ENCODE assay signal across 10 mouse cellular contexts in genomic region chr4:129209504-129209903, GRCm38 (mm10). TPM values are rescaled to one million over a fixed set of nuclear protein-coding genes. Genes with fewer than 3 reads are reported as not detected.
A peak's percentile ranks its signal among the peaks of the same experiment; 100 is the strongest.
DNase-seq lines count a peak whose midpoint lies in the region; ATAC-seq and TF ChIP-seq lines count a peak whose summit lies in the region.
"Had no signal": no experiment of that assay in that cellular context is flagged by ENCODE, and none has a peak within 500 bp of the region (broad histone marks: within the 10 kb centered on the region; RNA-seq: fewer than 3 reads in every experiment).

No protein-coding gene starts in this region.

- no peak for TF ChIP-seq EP300 in lung, postnatal 0 days (IDR thresholded peaks at IDR 0.05)

- peak; percentile 32 to 37 for DNase-seq in cerebellum, postnatal 25 days
- no peak for DNase-seq in cerebellum, adult 11 months
- peak; percentile 78 for DNase-seq in lung, postnatal 0 days (ENCODE audit: low spot score)
- no peak for DNase-seq in lung, postnatal 36 days
- DNase-seq in embryo, embryonic 11 days, result peak; percentile 58
- DNase-seq in splenic B cell, adult 2 months (ENCODE audit: low read depth, low spot score), result peak; percentile 29
- no peak for DNase-seq in ovary, postnatal 14 days (ENCODE audit: low spot score)
- no peak for DNase-seq in adrenal gland, postnatal 4 days (ENCODE audit: low spot score in 2 of 2)

- no peak overlapping the region for H3K9ac ChIP-seq in lung, postnatal 0 days (replicated peaks; ENCODE audit: low read depth)
- H3K9ac ChIP-seq: midbrain, embryonic 15.5 days had no signal

- ATAC-seq in lung, postnatal 0 days, result 0 out of 2 replicates have a peak, but pooled peaks have one; percentile 18
- ATAC-seq: midbrain, embryonic 15.5 days had no signal

- H3K4me2 ChIP-seq in lung, postnatal 0 days (replicated peaks; ENCODE audit: low read depth, low read length), result no peak overlapping the region
- H3K4me2 ChIP-seq: midbrain, embryonic 15.5 days had no signal

- no peak overlapping the region for H3K4me3 ChIP-seq in lung, postnatal 0 days (ENCODE audit: low read depth, low read length)
- H3K4me3 ChIP-seq: heart, embryonic 10.5 days; midbrain, embryonic 15.5 days had no signal

- peaks cover 34% of the 10 kb centered on the region for H3K36me3 ChIP-seq in lung, postnatal 0 days (ENCODE audit: insufficient read depth, low read length)
- peaks cover 10% of the 10 kb centered on the region for H3K36me3 ChIP-seq in splenic B cell, adult 2 months (ENCODE audit: control insufficient read depth, insufficient read depth, low read length, poor library complexity, severe bottlenecking)

- H3K27me3 ChIP-seq in lung, postnatal 0 days (replicated peaks; ENCODE audit: insufficient read depth, low read length), result no peaks in the 10 kb centered on the region
- no peaks in the 10 kb centered on the region for H3K27me3 ChIP-seq in splenic B cell, adult 2 months (ENCODE audit: control insufficient read depth, insufficient read depth, low read length, poor library complexity, severe bottlenecking)
- H3K27me3 ChIP-seq: midbrain, embryonic 15.5 days had no signal

- H3K4me1 ChIP-seq in lung, postnatal 0 days (ENCODE audit: insufficient read depth, low read depth, low read length), result no peaks in the 10 kb centered on the region
- H3K4me1 ChIP-seq: heart, embryonic 10.5 days; midbrain, embryonic 15.5 days had no signal

- no peaks in the 10 kb centered on the region for H3K9me3 ChIP-seq in lung, postnatal 0 days (ENCODE audit: low read length)
- H3K9me3 ChIP-seq: heart, embryonic 10.5 days; midbrain, embryonic 15.5 days had no signal

- peak; percentile 73 for TF ChIP-seq CTCF in lung, postnatal 0 days (IDR thresholded peaks at IDR 0.05)

- H3K27ac ChIP-seq in lung, postnatal 0 days (ENCODE audit: low read length), result no peak overlapping the region
- H3K27ac ChIP-seq: heart, embryonic 10.5 days; midbrain, embryonic 15.5 days had no signal

- 40% methylated on average over 7 of the region's 7 CpGs for WGBS in lung, postnatal 0 days

RNA-seq across cellular contexts. Expression of gene Yars, which starts 19.9 kb away (rescaled TPM):
- polyA plus RNA-seq in lung, postnatal 0 days (2015; fragmentation: Nextera tagmentation; extraction: Ambion mirVana), result 26.4 and 27.1 TPM in 2 replicates
- total RNA-seq in adrenal gland, postnatal 4 days (2021), result 10 to 100 TPM; 79.5 to 80.4 TPM

RNA-seq across cellular contexts. Expression of gene S100pbp, which starts 20.0 kb away (rescaled TPM):
- 7.3 and 7.5 TPM in 2 replicates for polyA plus RNA-seq in lung, postnatal 0 days (2015; fragmentation: Nextera tagmentation; extraction: Ambion mirVana)
- 10 to 100 TPM; 42.7 to 44.7 TPM for total RNA-seq in adrenal gland, postnatal 4 days (2021)

RNA-seq across cellular contexts. Expression of gene C77080, which starts 51.7 kb away (rescaled TPM):
- 6.7 and 7.9 TPM in 2 replicates for polyA plus RNA-seq in lung, postnatal 0 days (2015; fragmentation: Nextera tagmentation; extraction: Ambion mirVana)
- total RNA-seq in adrenal gland, postnatal 4 days (2021), result 10 to 100 TPM; 15.7 to 21.0 TPM

Comparison
In these comparisons a context has a peak if more than half of its experiments do, and no peak if none do; other contexts are left out.
1. DNase-seq: peak in cerebellum, postnatal 25 days (2 of 2), lung, postnatal 0 days (single experiment), embryo, embryonic 11 days (single experiment) and splenic B cell, adult 2 months (single experiment); none in cerebellum, adult 11 months (single experiment), lung, postnatal 36 days (single experiment), ovary, postnatal 14 days (single experiment) and adrenal gland, postnatal 4 days (0 of 2).